In genomic region chr19:54407904-54408303, GRCm38 (mm10) we compare ENCODE assay signal across 22 mouse cellular contexts.
DNase-seq lines count a peak whose midpoint lies in the region; ATAC-seq and TF ChIP-seq lines count a peak whose summit lies in the region.
"Had no signal": no experiment of that assay in that cellular context is flagged by ENCODE, and none has a peak within 500 bp of the region (broad histone marks: within the 10 kb centered on the region; RNA-seq: fewer than 3 reads in every experiment).

No protein-coding gene starts in this region.

- H3K4me1 ChIP-seq in kidney, embryonic 15.5 days = no peaks in the 10 kb centered on the region
- no peaks in the 10 kb centered on the region for H3K4me1 ChIP-seq in lung, embryonic 16.5 days (replicated peaks; ENCODE audit: control insufficient read depth, insufficient read depth, low read length)
- no peaks in the 10 kb centered on the region for H3K4me1 ChIP-seq in lung, adult 2 months (ENCODE audit: control insufficient read depth, insufficient read depth, low read length)
- H3K4me1 ChIP-seq: embryonic facial prominence, embryonic 13.5 days; embryonic facial prominence, embryonic 15.5 days; forebrain, embryonic 10.5 days; forebrain, embryonic 12.5 days had no signal

- no peak overlapping the region for H3K4me2 ChIP-seq in kidney, embryonic 15.5 days
- no peak overlapping the region for H3K4me2 ChIP-seq in lung, embryonic 16.5 days (ENCODE audit: low read depth, low read length)
- H3K4me2 ChIP-seq: embryonic facial prominence, embryonic 13.5 days; embryonic facial prominence, embryonic 15.5 days; forebrain, embryonic 12.5 days had no signal

- H3K36me3 ChIP-seq in kidney, embryonic 15.5 days = no peaks in the 10 kb centered on the region
- H3K36me3 ChIP-seq in lung, embryonic 16.5 days (ENCODE audit: control insufficient read depth, insufficient read depth, low read length) = no peaks in the 10 kb centered on the region
- H3K36me3 ChIP-seq: embryonic facial prominence, embryonic 13.5 days; embryonic facial prominence, embryonic 15.5 days; forebrain, embryonic 10.5 days; forebrain, embryonic 12.5 days had no signal

- 0 out of 2 replicates have a peak, but pooled peaks have one; percentile 29 for ATAC-seq in kidney, embryonic 15.5 days (replicated peaks; ENCODE audit: low FRiP score)
- 0 out of 2 replicates have a peak, but pooled peaks have one; percentile 31 for ATAC-seq in lung, embryonic 16.5 days (ENCODE audit: low read depth)
- ATAC-seq: forebrain, embryonic 14.5 days had no signal

- no peak for TF ChIP-seq CTCF in lung, adult 2 months (IDR thresholded peaks at IDR 0.05; ENCODE audit: insufficient read depth, low read length)

- H3K4me3 ChIP-seq in kidney, embryonic 15.5 days (replicated peaks) = no peak overlapping the region
- H3K4me3 ChIP-seq in lung, embryonic 16.5 days (ENCODE audit: low read length) = no peak overlapping the region
- H3K4me3 ChIP-seq in lung, adult 2 months (replicated peaks; ENCODE audit: extremely low read depth, low read depth, low read length) = no peak overlapping the region
- H3K4me3 ChIP-seq: embryonic facial prominence, embryonic 13.5 days; embryonic facial prominence, embryonic 15.5 days; erythroblast, embryonic 14.5 days; forebrain, embryonic 10.5 days; forebrain, embryonic 12.5 days had no signal

- DNase-seq in kidney, adult 9 months = no peak
- peak; percentile 5 for DNase-seq in kidney, postnatal 14 days
- no peak for DNase-seq in kidney, postnatal 10 days
- DNase-seq in lung, adult 2 months = no peak
- DNase-seq: adrenal gland, adult 2 months; adrenal gland, postnatal 10 days; adrenal gland, postnatal 25 days; cerebellum, adult 11 months; cerebellum, adult 18-20 months; cerebellum, adult 8-10 months; cerebellum, adult 9-11 months; cerebellum, postnatal 14 days; cerebellum, postnatal 36 days; embryo, embryonic 11 days had no signal

- H3K9me3 ChIP-seq in kidney, embryonic 15.5 days (replicated peaks) = no peaks in the 10 kb centered on the region
- no peaks in the 10 kb centered on the region for H3K9me3 ChIP-seq in lung, embryonic 16.5 days (ENCODE audit: control insufficient read depth, low read length)
- H3K9me3 ChIP-seq: embryonic facial prominence, embryonic 13.5 days; embryonic facial prominence, embryonic 15.5 days; forebrain, embryonic 10.5 days; forebrain, embryonic 12.5 days had no signal

- no peak for TF ChIP-seq POLR2A in lung, adult 2 months (IDR thresholded peaks at IDR 0.05; ENCODE audit: borderline replicate concordance, extremely low read depth, low read depth, low read length)

- no peak overlapping the region for H3K9ac ChIP-seq in kidney, embryonic 15.5 days
- H3K9ac ChIP-seq in lung, embryonic 16.5 days (ENCODE audit: low read length) = no peak overlapping the region
- H3K9ac ChIP-seq: embryonic facial prominence, embryonic 13.5 days; embryonic facial prominence, embryonic 15.5 days; forebrain, embryonic 12.5 days had no signal

- 38% methylated on average over 4 of the region's 4 CpGs for WGBS in kidney, embryonic 15.5 days
- 57% methylated on average over 4 of the region's 4 CpGs for WGBS in lung, embryonic 16.5 days
- WGBS in lung, adult 2 months = 65% methylated on average over 4 of the region's 4 CpGs

- no peaks in the 10 kb centered on the region for H3K27me3 ChIP-seq in kidney, embryonic 15.5 days
- no peaks in the 10 kb centered on the region for H3K27me3 ChIP-seq in lung, embryonic 16.5 days (ENCODE audit: control insufficient read depth, insufficient read depth, low read depth, low read length)
- H3K27me3 ChIP-seq: embryonic facial prominence, embryonic 13.5 days; embryonic facial prominence, embryonic 15.5 days; forebrain, embryonic 12.5 days had no signal

- no peak overlapping the region for H3K27ac ChIP-seq in kidney, embryonic 15.5 days
- H3K27ac ChIP-seq in lung, embryonic 16.5 days (ENCODE audit: low read length) = no peak overlapping the region
- H3K27ac ChIP-seq: embryonic facial prominence, embryonic 13.5 days; embryonic facial prominence, embryonic 15.5 days; forebrain, embryonic 10.5 days; forebrain, embryonic 12.5 days had no signal
